Mouse (Mus musculus) hindbrain, embryonic 11.5 days (tissue): ENCODE data around the gene Sft2d2. TPM values are rescaled to one million over a fixed set of nuclear protein-coding genes. Genes with fewer than 3 reads are reported as not detected.

ENCODE experiments used
- ATAC-seq: fragments of 200-750 bp; cut with Nextera tagmentation; 2 replicates; pipeline ENCODE4 v1.8.0; 2017; ENCODE audit warnings: mild to moderate bottlenecking, moderate TSS enrichment, moderate library complexity; ENCODE audit not compliant: low FRiP score
- DNase-seq: peaks from one replicate; pipeline ENCODE4 v3.0.0-alpha.2; 2015; ENCODE audit warnings: low spot score
- H3K27ac ChIP-seq: fragments of 300-500 bp; sonication (generic); 2 replicates; pipeline ENCODE4 v1.5.1; 2014; ENCODE audit warnings: mild to moderate bottlenecking, low read depth, low read length
- H3K27me3 ChIP-seq: fragments of 300-500 bp; sonication (generic); 2 replicates; pipeline ENCODE4 v1.6.1; 2014; ENCODE audit warnings: mild to moderate bottlenecking, low read length, moderate library complexity, mixed read lengths; ENCODE audit not compliant: control insufficient read depth, insufficient read depth
- H3K36me3 ChIP-seq: fragments of 300-500 bp; sonication (generic); 2 replicates; pipeline ENCODE4 v1.6.1; 2014; ENCODE audit warnings: mild to moderate bottlenecking, low read length, moderate library complexity, mixed read lengths; ENCODE audit not compliant: control insufficient read depth, insufficient read depth
- H3K4me1 ChIP-seq: fragments of 300-500 bp; sonication (generic); replicated peaks from 2 replicates; pipeline ENCODE4 v1.6.1; 2014; ENCODE audit warnings: low read length, mixed read lengths; ENCODE audit not compliant: control insufficient read depth, insufficient read depth
- H3K4me2 ChIP-seq: fragments of 300-500 bp; sonication (generic); replicated peaks from 2 replicates; pipeline ENCODE4 v1.6.1; 2014; ENCODE audit warnings: mild to moderate bottlenecking, low read depth, low read length
- H3K4me3 ChIP-seq: fragments of 300-500 bp; sonication (generic); 2 replicates; pipeline ENCODE4 v1.5.1; 2014; ENCODE audit warnings: low read depth, low read length
- H3K9ac ChIP-seq: fragments of 300-500 bp; sonication (generic); 2 replicates; pipeline ENCODE4 v1.6.1; 2014; ENCODE audit warnings: low read depth, low read length
- H3K9me3 ChIP-seq: fragments of 300-500 bp; sonication (generic); 2 replicates; pipeline ENCODE4 v1.6.1; 2016; ENCODE audit warnings: low read length; ENCODE audit not compliant: control insufficient read depth
- WGBS: fragments of 180-500 bp; shearing (Covaris S2); extraction: QIAGEN DNeasy Blood & Tissue Kit; methylation state at CpG from one replicate; pipeline ENCODE4 v1.1.7; 2014; 5-methylcytosine and 5-hydroxymethylcytosine counted together
- polyA plus RNA-seq: library from polyadenylated mRNA; unstranded; fragments of >200 nt; fragmentation: Nextera tagmentation; extraction: Ambion mirVana; gene quantifications from 2 replicates; pipeline ENCODE4 v1.2.1, GENCODE M21; 2014

Gene Sft2d2
- polyA plus RNA-seq, 1 experiment from 2014 or later, result 11.1 TPM

DNA sequence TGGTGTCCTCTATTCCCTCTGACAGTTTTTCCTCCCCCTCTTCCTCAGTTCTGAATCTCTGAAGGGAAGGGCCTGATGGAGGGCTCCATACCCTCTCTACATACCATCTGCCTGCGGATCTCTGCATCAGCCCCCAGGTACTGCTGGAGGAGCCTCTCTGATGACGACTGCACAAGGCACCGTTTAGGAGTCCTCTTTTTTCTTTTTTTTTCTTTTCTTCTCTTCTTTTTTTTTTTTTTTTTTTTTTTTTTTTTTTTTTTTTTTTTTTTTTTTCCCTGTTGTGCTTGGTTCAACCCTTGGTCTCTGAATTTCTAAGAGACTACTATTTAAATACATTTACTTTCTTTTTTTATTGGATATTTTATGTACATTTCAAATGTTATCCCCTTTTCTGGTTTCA is 24.8 kb downstream of the Sft2d2 start:
- no peaks in the 10 kb centered on the region for H3K9me3 ChIP-seq
- no peaks in the 10 kb centered on the region for H3K4me1 ChIP-seq
- DNase-seq (no peak), ATAC-seq (no peak)
- WGBS, result 89% methylated on average over 3 of the region's 3 CpGs
- no peak overlapping the region for H3K9ac ChIP-seq
- H3K36me3 ChIP-seq, result no peaks in the 10 kb centered on the region
- no peak overlapping the region for H3K27ac ChIP-seq
- H3K4me2 ChIP-seq, result no peak overlapping the region
- no peaks in the 10 kb centered on the region for H3K27me3 ChIP-seq
- H3K4me3 ChIP-seq, result no peak overlapping the region

DNA sequence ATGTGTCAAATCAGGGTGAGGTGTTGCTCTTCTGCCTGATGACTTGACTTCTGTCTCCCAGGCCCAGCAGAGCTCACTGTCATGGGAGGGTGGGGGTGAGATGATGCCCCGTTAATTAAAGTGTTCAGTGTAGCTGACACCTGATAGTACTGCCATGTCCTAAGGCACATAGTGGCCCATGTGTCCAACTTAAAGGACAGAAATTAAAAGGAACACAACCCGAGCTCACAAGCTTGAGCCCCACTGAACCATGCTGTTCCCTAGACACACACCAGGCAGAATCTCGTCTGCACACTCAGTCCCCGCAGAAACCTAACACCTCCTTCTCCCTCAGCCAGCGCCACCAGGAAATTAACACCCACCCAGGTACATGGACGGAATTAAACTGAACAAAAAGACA is 29.3 kb downstream of the Sft2d2 start:
- ATAC-seq (no peak), DNase-seq (no peak)
- Histone ChIP-seq H3K4me1 (no peaks in the 10 kb centered on the region), H3K9ac (no peak overlapping the region), H3K27me3 (no peaks in the 10 kb centered on the region), H3K36me3 (no peaks in the 10 kb centered on the region), H3K4me3 (no peak overlapping the region), H3K9me3 (no peaks in the 10 kb centered on the region), H3K4me2 (no peak overlapping the region), H3K27ac (no peak overlapping the region)
- 79% methylated on average over 6 of the region's 6 CpGs for WGBS

DNA sequence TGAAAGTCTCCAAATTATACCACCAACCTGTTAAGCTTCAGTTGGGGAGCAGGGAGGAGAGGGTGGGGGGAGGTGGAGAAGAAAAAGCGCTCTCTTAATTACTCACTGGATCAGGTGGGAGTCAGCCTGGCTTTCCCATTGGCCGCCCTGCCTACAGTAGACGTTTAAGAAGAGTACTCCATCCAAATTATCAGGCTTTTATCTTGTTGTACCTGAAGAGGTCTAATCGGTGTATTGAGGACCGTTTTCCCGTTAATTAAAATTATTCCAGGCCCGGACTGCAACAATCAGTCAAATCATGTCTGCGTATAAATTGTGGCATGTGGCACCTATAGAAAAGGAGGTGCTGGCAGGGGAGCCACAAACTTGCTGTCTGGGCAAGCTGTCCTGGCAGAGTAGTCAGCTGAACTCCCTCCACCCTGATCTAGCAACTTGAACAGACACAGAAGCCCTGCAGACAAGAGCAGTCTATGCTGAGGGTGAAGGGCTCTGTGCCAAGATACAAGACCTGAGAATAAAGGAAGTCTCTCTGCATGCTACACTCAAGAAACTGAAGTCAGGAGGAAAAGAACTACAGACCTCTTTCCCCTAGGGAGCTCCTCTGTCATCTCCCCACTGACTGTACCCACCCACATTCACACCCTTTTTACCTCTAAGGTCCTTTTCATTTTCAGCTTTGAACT is 33.4 kb downstream of the Sft2d2 start, which contains the start of gene Tbx19:
TSS of gene Tbx19 (minus strand) at position 51 of the 683 bp plus-strand sequence.
- WGBS, result 86% methylated on average over 8 of the region's 8 CpGs
- Histone ChIP-seq H3K9ac (no peak within 1 kb of the TSS), H3K4me1 (no peaks in the 10 kb centered on the region), H3K4me2 (no peak within 1 kb of the TSS), H3K36me3 (no peaks in the 10 kb centered on the region), H3K4me3 (no peak within 1 kb of the TSS), H3K27me3 (no peaks in the 10 kb centered on the region), H3K9me3 (no peaks in the 10 kb centered on the region), H3K27ac (no peak within 1 kb of the TSS)
- ATAC-seq, result no peak
- no peak for DNase-seq

DNA sequence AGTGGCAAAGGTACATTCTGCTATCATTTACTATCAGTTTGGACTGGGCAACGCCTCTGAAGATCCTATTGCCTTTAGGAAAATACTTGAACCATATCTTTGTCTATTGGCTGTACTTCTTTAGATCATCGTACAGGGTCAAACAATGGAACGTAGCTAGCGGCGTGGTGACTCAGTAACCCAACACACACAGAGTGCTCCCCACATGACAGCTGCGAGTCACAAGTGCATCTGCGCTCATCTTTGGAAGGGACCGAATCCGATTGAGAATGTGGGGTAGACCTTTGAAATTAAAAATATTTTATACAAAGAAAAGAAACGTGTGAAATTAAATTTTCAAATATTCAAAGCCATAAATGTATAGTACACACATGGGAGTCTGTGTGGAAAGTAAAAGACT is 35.4 kb downstream of the Sft2d2 start:
- Histone ChIP-seq H3K9me3 (no peaks in the 10 kb centered on the region), H3K4me2 (no peak overlapping the region), H3K36me3 (no peaks in the 10 kb centered on the region), H3K27me3 (no peaks in the 10 kb centered on the region), H3K9ac (no peak overlapping the region), H3K4me1 (no peaks in the 10 kb centered on the region), H3K27ac (no peak overlapping the region), H3K4me3 (no peak overlapping the region)
- DNase-seq (no peak), ATAC-seq (no peak)
- WGBS, result 81% methylated on average over 10 of the region's 10 CpGs

DNA sequence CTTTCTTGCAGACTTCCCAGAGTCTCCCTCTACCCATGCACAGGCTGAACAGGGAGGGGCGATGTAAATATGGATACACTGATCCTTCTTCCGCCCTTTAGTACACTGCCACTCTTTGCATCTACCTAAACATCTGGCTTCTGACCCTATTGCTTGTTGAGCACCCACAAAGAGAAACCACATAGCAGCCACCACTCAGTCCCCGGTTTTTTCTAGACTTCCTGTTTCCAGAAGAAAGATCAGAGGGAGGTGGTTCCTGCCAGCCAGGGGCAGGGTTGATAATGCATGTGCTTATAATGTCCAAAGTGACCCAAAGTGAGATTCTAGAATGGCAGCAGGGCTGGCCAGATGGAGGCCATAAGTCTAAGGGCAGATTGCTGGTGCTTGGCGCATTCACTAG is 40.1 kb downstream of the Sft2d2 start:
- Histone ChIP-seq H3K9me3 (no peaks in the 10 kb centered on the region), H3K4me1 (no peaks in the 10 kb centered on the region), H3K4me3 (no peak overlapping the region), H3K36me3 (no peaks in the 10 kb centered on the region), H3K4me2 (no peak overlapping the region), H3K9ac (no peak overlapping the region), H3K27ac (no peak overlapping the region), H3K27me3 (no peaks in the 10 kb centered on the region)
- ATAC-seq, result no peak
- DNase-seq, result no peak
- WGBS, result 91% methylated on average over 4 of the region's 4 CpGs

DNA sequence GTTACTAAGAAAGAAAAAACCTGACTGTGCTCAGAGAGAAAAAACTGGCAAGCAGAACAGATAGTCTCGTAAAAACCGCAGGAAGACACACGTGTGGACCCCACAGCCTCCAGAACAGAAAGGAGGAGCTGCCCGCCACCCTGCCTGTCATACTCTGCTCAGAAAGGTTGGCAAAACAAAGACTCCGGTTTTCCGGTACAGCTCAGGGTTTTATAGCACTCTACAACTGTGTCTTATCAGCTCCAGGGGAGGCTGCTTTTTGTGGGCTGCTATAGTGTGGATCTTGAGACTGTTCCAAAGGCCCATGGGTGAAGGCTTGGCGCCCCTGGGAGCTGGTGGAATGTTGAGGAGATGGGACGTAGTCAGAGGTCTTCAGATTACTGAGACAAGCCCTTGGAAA is 43.0 kb downstream of the Sft2d2 start:
- no peak overlapping the region for H3K4me2 ChIP-seq
- no peaks in the 10 kb centered on the region for H3K36me3 ChIP-seq
- 83% methylated on average over 8 of the region's 8 CpGs for WGBS
- H3K4me1 ChIP-seq, result no peaks in the 10 kb centered on the region
- no peak overlapping the region for H3K4me3 ChIP-seq
- no peak for ATAC-seq
- no peaks in the 10 kb centered on the region for H3K27me3 ChIP-seq
- no peak for DNase-seq
- no peak overlapping the region for H3K9ac ChIP-seq
- no peaks in the 10 kb centered on the region for H3K9me3 ChIP-seq
- no peak overlapping the region for H3K27ac ChIP-seq

DNA sequence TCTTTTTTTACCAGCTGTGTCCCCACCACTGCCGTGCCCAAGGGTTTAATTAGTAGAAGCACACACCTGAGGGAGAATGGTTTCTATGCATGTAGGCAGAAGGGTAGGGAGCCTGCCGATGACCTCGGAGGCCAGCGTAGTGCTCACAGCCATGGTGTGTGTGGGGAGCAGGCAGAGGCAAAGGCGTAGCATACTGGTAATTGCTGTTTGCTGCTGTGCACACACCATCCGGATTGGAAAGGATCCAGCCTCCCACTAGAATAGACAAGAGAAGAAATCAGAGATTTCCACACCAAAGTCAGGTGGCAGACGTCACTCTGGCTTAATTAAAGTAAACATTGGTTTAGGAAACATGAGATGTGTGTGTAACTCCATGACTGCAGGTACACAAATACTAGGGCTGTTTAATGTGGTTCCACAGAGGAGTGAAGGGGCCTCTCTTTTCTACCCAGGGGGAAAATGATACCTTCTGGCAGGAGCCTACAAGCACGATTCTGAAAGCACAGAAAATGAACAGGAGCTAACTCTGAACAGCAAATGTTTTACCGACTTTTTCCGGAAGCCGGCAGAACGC is 51.8 kb downstream of the Sft2d2 start:
- WGBS, result 80% methylated on average over 12 of the region's 12 CpGs

DNA sequence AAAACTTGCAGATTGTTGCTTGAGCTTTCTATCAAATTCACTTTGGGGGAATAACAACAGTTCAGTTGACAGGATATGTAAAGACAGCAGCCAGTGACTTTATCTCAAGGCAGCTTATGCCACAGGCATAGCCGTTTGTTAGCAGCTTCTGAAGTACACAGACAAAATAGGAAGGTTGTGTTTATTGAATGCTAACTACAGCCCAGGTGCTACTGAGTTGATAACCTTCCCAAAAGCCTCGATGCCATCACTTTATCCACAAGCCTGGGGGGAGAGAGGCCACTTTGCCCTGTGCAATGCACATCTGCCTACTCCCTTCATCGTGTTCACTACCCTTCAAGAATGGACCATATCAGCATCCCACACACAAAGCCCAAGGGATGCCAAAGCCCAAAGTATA is 54.0 kb downstream of the Sft2d2 start:
- no peak overlapping the region for H3K4me3 ChIP-seq
- no peak overlapping the region for H3K27ac ChIP-seq
- H3K9me3 ChIP-seq, result no peaks in the 10 kb centered on the region
- no peaks in the 10 kb centered on the region for H3K4me1 ChIP-seq
- H3K4me2 ChIP-seq, result no peak overlapping the region
- no peak for DNase-seq
- H3K27me3 ChIP-seq, result no peaks in the 10 kb centered on the region
- no peak overlapping the region for H3K9ac ChIP-seq
- 80% methylated on average over 3 of the region's 3 CpGs for WGBS
- no peak for ATAC-seq
- no peaks in the 10 kb centered on the region for H3K36me3 ChIP-seq

More for the DNA sequence above, 51.8 kb downstream of the Sft2d2 start:
- Histone ChIP-seq H3K27ac (no peak overlapping the region), H3K9me3 (no peaks in the 10 kb centered on the region), H3K9ac (no peak overlapping the region), H3K4me3 (no peak overlapping the region), H3K4me1 (no peaks in the 10 kb centered on the region), H3K27me3 (no peaks in the 10 kb centered on the region), H3K4me2 (no peak overlapping the region), H3K36me3 (no peaks in the 10 kb centered on the region)
- no peak for DNase-seq
- no peak for ATAC-seq

DNA sequence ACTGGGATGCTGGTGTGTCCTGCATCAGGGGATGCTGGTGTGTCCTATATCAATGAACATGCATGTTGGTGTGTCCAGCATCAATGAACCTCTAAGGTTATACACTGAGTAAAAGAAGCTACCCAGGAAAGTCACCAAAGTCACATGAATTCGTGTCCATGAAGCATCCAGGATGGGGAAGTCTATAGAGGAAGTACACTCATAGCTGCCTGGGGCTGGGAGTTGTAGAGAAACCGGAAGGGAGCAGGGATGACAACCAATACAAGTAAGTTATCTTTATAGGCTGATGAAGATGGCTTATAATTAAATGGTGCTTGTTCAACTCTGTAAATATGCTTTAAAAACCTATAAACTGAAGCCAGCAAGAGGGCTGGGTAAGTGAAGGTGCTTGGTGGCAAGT is 60.4 kb downstream of the Sft2d2 start:
- Histone ChIP-seq H3K4me3 (no peak overlapping the region), H3K36me3 (no peaks in the 10 kb centered on the region), H3K4me2 (no peak overlapping the region), H3K4me1 (no peaks in the 10 kb centered on the region), H3K27ac (no peak overlapping the region), H3K9ac (no peak overlapping the region), H3K27me3 (no peaks in the 10 kb centered on the region), H3K9me3 (no peaks in the 10 kb centered on the region)
- DNase-seq, result no peak
- 76% methylated on average over 2 of the region's 2 CpGs for WGBS
- ATAC-seq, result no peak
